Mouse (Mus musculus) frontal cortex, postnatal 10 days (tissue): ENCODE results near the gene A230050P20Rik.
"Not testable (repeated sequence)": the region's sequence is repeated elsewhere in the genome, so short reads cannot be mapped to it uniquely, and the experiment has no call there.

Experiments
- DNase-seq, 2 experiments: peaks; one replicate each; pipeline ENCODE4 v3.0.0; 2022; ENCODE audit warnings: low spot score in 2 of 2, mixed read lengths in 1 of 2

The A230050P20Rik gene

GRCm38 (mm10) chr9:20868448-20869001, at the start of gene A230050P20Rik:
Gene A230050P20Rik (plus strand): TSS chr9:20868642.
- peak; percentile 70 to 77 for DNase-seq

- DNase-seq: no peak
Observed at GRCm38 (mm10) chr9:20820001-20820400, 48.4 kb upstream of the A230050P20Rik start.

- no peak for DNase-seq
Observed at GRCm38 (mm10) chr9:20822821-20823220, 45.6 kb upstream of the A230050P20Rik start.

- no peak for DNase-seq
Observed at GRCm38 (mm10) chr9:20825781-20826180, 42.7 kb upstream of the A230050P20Rik start.

GRCm38 (mm10) chr9:20828127-20828526, 40.3 kb upstream of the A230050P20Rik start:
- DNase-seq: no peak

- peak; percentile 85 to 92 for DNase-seq
Observed at GRCm38 (mm10) chr9:20830901-20831643, 37.4 kb upstream of the A230050P20Rik start.

- DNase-seq: no peak
Observed at GRCm38 (mm10) chr9:20834881-20835280, 33.6 kb upstream of the A230050P20Rik start.

GRCm38 (mm10) chr9:20835431-20835954, 32.9 kb upstream of the A230050P20Rik start:
- not testable (repeated sequence) for DNase-seq

GRCm38 (mm10) chr9:20837184-20837947, 31.1 kb upstream of the A230050P20Rik start:
- DNase-seq: no peak

GRCm38 (mm10) chr9:20838931-20839330, 29.5 kb upstream of the A230050P20Rik start:
- no peak for DNase-seq

- no peak for DNase-seq
Observed at GRCm38 (mm10) chr9:20842211-20842610, 26.2 kb upstream of the A230050P20Rik start.

- DNase-seq: no peak
Observed at GRCm38 (mm10) chr9:20842670-20843069, 25.8 kb upstream of the A230050P20Rik start.

GRCm38 (mm10) chr9:20850179-20850578, 18.3 kb upstream of the A230050P20Rik start:
- DNase-seq: no peak

GRCm38 (mm10) chr9:20857131-20857530, 11.3 kb upstream of the A230050P20Rik start:
- no peak for DNase-seq

GRCm38 (mm10) chr9:20859926-20860325, 8.5 kb upstream of the A230050P20Rik start:
- no peak for DNase-seq

- no peak for DNase-seq
Observed at GRCm38 (mm10) chr9:20861821-20862220, 6.6 kb upstream of the A230050P20Rik start.

GRCm38 (mm10) chr9:20862225-20862624, 6.2 kb upstream of the A230050P20Rik start:
- no peak for DNase-seq

GRCm38 (mm10) chr9:20866879-20867278, 1.6 kb upstream of the A230050P20Rik start:
- DNase-seq: no peak

- DNase-seq: peak; percentile 29
Observed at GRCm38 (mm10) chr9:20869246-20869645, 804 bp downstream of the A230050P20Rik start.

GRCm38 (mm10) chr9:20870211-20871173, 2.0 kb downstream of the A230050P20Rik start:
- no peak for DNase-seq

GRCm38 (mm10) chr9:20872991-20873390, 4.5 kb downstream of the A230050P20Rik start:
- DNase-seq: no peak
